Mouse (Mus musculus) spleen, postnatal 4 days (tissue): ENCODE measurements around the gene Hdac6.
A peak's percentile ranks its signal among the peaks of the same experiment; 100 is the strongest.

Experiments
- DNase-seq, 2 experiments: peaks; one replicate each; pipeline ENCODE4 v3.0.0; 2022; ENCODE audit warnings: low spot score in 2 of 2

Gene Hdac6

DNA sequence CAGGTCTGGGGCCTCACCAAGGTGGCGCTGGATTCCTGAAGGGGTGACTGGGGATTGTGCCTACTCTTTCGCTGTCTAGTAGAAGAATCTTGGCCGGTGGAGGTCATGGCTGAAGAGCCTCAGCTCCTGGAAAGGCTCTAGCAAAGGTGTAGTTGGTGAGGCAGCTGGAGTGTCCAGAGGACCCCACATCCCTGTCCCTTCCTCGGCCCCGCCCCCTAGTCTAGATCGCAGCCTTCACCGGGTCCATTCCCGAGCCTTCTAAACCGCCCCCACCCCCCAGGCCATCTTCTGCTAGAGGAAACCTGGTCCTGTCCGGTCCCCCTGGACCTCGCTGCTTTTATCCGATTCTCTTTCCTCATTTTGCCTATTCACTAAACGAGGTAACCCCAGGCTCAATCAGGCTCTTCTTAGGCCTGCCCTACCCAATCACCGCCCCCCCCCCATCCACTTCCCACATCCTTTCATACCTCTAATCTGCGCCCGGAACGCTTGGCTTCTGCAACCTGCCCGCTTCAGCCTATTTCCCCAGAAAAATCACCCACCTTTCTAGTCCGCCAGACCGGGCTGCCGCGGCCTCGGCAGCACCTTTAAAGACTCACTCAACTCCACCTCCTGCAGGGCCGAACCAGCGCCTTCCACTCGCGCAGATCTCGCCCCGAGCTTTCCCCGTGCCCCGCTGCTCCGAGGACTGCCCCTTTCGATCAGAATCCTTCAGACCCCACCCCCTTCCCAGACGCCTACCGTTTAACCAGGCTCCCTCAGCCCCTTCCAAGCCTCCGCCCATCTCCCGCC is at the start of gene Hdac6:
Hdac6 (minus strand) TSS at position 782 of the 792 bp plus-strand sequence.
- no peak for DNase-seq

DNA sequence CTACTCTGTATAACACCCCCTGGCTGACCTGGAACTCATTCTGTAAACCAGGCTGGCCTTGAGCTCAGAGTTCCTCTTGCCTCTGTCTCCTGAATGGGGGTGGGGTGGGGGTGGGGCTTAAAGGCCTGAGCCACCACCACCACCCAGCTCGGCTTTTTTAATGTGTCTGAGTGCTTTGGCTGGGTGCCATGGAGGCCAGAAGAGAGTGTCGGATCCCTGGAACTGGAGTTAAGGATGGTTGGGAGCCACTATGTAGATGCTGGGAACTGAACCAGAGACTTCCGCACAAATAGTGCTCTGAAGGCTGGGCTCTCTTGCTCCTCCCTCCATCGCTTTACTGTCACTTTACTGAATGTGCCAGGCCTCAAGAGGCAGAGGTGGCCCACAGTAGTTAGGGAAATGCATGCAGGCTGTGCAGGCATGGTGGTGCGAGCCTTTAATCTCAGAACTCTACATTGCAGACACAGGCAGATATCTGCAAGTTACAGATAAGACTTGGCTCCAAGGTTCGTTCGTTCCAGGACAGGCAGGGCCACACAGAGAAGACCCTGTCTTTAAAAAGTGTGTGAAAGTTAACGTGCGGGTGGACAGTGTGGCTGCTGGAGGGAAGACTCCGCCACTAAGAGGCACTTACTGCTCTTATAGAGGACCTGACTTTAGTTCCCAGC is 45.5 kb upstream of the Hdac6 start:
- peak; percentile 42 to 73 for DNase-seq

DNA sequence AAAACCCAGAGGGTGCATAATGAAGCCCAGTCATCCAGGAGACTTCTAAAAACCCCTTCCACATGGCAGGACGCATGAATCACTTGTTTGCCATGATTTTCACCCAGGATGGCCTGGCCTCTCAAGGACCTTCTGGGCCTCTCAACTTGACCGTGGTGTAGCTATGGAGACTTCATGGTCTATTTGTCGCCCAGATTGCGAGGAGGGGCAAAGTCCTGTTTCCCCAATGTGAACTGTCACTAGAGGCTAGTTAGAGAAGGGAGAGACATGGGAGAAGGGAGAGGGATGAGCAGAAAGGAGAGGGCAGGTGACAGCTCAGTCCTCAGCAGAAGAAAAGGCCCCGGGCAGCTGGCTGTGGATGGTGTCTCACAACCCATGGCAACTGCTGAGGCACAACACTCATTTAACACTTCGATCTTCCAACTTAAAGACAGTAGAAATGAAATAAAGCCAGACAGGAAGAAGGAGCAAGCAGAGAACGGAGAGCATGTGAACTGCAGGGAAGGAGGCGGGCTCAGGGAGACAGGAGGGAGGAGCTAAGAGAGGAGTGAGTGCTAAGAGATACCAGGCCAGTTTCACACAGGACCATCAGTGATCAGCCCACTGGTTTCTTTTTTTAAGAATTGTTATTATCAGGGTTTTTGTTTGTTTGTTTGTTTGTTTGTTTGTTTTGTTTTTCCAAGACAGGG is 44.8 kb upstream of the Hdac6 start:
- peak in 1 of 2 experiments; percentile 39 for DNase-seq

DNA sequence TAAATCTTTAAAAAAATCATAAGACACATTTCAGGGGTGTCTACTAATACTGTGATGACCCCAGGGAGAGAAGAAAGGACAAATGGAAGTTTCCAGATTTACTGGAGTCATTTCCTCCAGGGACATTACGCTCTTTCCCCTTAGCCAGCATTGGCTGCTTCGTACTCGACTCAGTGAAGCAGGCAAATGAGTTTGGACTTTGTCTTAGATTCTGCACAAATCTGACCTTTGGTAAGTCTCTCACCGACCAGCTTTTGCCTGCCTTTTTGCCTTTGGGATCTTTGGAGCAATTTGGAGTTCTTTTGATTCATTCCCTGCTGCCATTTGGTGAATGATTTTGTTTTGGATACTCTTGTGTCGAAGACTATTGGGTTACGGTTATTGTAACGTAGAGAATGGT is 33.7 kb upstream of the Hdac6 start:
- no peak for DNase-seq

DNA sequence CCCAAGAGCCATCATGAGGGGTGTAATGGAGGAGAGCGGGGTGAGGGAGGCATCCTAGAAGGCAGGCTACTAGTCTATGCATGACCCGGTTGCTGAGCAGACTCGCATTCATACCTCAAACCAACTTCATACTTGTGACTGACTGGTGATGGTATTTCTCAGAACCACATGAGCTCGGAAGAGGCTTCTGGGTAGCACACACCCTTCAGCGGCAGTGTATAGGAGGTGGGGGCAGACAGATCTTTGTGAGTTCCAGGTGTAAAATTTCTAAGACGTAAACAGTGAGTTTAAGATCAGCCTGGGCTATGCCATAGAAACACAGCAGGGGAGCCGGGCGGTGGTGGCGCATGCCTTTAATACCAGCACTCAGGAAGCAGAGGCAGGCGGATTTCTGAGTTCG is 30.2 kb upstream of the Hdac6 start, which contains the start of gene Gata1:
Gata1 (minus strand) TSS at position 180 of the 400 bp plus-strand sequence.
- DNase-seq: no peak

DNA sequence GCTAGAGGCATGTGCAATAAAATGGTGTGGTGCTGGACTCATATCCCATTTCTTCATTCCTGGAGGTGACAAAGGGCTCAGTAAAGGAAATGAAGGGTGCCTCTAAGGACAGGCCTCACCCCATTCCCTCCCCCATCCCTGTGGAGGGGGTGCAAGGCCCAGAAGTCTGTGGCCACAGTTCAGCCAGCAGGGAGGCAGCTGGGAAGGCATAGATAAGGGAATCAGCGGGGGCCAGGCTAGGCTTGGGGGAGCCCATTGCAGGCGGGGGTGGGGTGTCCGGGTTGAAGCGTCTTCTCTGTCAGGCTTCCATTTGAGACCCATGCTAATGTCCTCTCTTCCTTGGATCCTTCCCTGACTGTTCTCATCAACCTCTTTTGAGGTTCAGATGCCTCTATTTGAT is 23.6 kb upstream of the Hdac6 start:
- peak; percentile 82 to 84 for DNase-seq

DNA sequence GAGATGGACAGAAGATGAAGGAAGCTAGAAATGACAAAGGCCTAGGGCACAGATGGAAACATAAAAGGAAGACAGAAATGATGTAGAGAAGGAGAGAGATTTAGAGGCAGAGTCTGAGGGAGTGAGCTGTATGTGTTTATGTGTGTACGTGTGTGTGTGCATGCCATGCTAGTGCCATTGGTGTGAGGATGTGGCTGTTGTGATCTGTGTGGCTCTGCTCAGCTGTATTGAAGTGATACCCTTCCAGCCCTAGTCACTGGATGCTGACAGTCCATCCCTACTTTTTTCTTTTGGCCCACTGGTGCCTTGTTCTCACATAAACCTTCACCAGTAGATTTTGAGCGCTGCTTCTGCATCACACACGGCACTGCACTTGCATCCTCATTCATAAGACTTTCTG is 21.2 kb upstream of the Hdac6 start:
- DNase-seq: no peak

DNA sequence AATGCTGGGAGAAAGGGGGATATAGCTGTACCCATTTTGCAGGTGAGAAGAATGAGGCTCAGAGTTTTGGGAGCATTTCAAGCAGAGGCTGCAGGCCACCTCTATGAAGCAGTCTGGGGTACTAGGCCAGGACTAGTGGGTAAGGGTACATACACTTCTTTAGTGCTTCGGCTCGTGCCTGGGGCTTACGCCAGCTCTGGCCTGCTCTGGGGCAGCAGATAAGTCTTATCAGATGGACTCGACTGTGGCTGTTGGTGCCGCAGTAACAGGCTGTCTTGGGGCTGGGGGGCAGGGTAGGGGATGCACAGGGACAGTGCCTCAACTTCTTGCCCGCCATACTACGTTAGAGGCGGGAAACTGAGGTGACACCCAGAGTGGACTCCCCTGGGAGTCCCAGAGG is 20.5 kb upstream of the Hdac6 start:
- peak; percentile 45 to 70 for DNase-seq

DNA sequence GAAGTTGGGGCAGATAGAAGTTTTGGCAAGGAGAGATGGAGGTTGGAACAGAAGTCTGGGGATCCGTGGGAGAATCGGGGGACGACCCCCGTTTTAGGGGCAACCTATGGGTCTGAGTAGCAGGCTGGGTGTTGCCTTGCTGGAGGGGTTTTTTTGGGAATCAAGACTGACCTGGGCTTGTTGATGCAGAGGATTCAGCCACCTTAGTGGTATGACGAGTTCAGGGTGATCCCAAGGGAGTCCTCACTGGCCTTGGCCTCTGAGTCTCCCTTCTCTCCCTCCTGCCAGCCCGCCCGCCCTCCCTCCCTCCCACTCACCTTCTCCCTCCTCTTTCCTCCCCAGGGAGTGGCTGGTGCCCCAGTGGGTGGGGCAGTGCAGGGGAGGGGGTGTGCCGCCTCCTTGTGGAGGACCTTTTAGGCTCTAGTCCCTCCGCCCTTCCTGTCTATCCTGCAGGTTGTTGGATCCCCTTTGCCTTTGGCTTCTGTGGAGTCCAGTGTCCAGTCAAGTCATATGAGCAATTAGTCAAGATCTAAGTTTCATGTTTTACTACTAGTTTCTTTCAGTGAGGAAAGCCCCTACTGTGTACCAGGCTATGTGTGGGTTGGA is 20.0 kb upstream of the Hdac6 start:
- DNase-seq: peak; percentile 74 to 76

DNA sequence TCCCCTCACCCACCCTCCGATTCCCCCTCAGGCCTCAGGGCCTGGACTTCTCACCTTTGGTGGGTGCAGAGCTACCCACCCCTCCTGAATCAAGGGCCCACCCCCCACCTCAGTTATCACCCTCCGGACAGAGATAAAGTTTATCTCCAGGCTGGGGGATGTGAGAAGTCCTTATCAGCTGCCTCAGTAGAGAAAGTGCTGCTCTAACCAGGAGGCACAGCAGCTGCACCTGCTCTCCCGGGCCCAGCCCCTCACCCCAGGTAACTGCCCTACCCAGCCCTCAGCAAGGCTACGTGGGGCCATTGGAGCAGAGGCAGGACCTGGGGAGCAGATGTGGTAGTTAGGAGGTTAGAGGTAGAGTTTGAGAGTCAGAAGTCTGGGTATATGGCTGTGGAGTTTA is 18.5 kb upstream of the Hdac6 start:
- DNase-seq: no peak

DNA sequence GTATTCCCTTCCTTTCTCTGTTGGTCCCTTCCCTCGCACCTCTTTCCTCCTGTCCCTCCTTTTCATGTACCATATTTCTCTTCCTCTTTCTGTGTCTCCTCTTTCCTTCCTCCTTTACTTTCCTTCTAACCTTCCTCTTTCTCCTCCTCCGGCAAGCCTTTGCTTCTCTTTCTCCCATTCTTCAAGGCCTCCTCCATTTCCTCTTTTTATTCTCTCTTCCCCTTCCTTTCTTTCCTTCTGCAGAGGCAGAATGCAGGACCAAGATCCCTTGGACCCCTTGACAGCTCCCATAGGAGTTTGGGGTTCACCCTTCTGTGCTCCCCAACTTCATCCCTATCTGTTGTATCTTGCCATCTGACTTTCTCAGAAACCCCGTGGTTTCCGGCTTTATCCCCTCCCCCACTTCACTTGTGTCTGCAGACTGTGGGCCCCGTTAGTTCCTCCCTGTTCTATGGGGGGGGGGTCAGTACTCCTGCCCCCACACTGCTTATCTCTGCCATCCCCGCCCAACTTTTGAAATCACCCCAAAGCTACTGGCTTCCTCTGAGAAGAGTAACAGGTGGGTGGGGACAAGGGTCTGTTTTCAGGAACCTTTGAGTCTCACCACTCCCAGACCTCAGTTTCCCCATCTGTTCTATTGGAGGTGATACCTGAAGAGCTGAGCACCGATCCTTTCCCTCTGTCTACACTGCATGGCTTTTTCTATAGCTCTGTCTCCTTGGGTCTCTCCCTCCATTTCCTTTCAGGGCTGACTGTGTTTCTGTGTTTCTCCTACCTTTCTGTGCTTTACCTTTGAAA is 16.3 kb upstream of the Hdac6 start:
- no peak for DNase-seq

DNA sequence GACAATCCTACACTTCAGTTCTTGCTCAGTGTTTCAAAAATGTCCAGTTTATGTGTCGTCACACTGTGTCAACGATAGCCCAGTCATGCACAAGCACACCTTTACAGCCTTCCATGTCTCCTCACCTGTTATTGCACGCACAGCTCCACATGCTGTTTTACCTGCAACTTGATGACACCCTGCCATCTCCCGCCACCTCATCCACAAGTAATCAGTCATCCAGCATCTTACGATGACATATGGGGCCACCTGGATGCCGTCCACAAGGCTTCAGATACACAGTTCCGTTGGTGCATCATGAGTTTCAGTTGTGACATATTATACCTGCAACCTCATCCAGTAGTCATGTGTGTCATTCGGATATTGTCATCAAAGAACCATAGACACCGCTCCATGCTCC is 11.2 kb upstream of the Hdac6 start:
- no peak for DNase-seq

DNA sequence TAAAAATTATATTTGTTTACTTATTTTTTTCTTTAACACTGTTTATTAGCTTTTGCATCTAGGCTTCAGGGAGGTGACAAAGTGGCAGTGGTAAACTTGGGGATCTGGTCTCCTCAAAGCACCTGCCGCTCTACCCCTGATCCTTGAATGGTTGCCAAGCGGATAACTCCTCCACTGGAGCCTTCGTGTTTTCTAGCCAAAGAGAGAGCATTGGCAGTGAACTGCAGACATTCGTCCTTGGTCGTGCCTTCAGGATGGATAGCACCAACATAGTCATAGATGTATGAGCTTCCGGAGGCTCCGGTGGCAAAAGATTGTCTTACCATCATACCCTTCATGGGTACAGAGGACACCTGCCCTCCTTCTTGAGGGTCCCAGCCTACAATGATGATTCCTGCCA is 2.4 kb upstream of the Hdac6 start:
- DNase-seq: no peak

DNA sequence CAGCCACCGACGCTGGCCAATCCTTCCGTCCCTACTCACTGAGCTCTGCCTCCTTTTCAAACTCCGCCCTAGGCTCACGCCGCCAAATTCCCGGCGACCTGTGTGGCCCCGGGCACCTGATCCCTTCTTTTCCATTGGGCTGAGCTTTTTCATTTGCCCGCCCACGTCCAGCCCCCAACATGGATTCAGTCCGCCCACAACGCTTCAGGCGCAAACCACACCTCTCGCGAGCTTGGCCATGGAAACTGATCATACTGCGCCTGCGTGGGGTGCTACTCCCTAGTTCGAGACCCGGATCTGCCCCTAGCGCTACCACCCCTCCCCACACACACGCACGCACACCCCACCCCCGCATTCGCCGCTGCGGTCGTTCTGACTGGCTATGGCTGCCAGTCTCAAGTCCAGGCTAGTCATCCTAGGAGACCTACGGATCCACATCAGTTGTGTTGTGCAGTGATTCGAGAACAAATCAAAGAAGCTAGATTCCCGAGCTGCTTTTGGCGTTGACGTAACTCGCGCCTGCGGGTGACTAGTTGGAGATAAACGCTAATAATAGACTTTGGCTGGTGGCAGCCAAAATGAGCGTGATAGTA is 307 bp upstream of the Hdac6 start:
- DNase-seq: peak; percentile 86 to 88

DNA sequence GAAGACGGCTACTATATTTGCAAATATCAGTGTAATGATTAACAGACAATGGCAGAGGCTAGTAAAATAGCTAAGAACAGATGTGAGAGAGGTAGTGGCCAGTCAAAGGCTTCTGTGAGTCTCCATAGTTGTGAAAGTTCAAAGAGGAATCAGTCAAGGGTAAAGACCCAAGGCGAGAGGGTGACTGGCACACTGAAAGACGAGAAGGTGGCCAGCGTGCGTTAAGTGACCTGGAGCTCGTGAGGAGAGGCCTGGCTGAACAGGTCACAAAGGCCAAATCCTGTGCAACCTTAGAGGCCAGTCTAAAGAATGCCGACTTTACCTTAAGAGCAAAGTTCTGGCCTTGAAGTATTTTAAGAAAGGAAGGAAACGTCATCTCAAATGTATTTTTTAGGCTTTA is 2.1 kb downstream of the Hdac6 start:
- no peak for DNase-seq

DNA sequence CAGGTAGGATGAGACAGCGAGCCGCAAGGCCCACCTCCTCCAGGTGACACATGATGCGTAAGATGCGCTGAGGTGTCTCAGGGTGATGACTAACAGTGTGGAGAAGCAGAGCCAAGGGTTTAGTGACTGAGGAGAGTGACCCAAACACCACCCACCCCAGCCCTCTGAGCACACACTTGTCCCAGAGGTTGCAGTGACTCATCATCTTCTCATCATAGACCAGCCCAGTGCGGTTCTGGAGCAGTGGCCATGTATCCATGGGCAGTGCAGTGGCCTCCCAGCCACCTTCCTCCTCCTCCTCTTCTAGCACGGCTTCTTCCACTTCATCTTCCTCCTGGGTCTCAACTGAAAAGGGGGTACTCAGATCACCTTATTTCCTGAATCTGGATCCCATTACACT is 10.0 kb downstream of the Hdac6 start:
- no peak for DNase-seq

DNA sequence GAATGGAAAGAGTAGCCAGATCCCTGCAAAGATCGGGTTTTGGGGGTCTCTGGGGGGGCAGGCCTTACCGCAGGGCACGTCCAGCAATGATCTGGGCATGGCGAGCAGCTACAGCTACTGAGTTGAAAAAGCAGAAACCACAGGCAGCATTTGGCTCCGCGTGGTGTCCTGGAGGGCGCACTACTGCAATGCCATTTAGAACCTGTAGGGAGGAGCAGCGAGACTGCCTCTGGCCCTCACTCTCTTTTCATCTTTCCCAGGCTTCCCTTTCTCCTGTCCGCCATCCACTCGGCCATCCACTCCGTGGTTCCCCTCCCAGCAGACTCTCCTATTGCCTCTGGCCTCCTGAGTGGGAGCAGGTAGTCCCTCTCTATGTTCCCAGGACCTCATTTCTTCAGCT is 10.8 kb downstream of the Hdac6 start:
- DNase-seq: no peak

DNA sequence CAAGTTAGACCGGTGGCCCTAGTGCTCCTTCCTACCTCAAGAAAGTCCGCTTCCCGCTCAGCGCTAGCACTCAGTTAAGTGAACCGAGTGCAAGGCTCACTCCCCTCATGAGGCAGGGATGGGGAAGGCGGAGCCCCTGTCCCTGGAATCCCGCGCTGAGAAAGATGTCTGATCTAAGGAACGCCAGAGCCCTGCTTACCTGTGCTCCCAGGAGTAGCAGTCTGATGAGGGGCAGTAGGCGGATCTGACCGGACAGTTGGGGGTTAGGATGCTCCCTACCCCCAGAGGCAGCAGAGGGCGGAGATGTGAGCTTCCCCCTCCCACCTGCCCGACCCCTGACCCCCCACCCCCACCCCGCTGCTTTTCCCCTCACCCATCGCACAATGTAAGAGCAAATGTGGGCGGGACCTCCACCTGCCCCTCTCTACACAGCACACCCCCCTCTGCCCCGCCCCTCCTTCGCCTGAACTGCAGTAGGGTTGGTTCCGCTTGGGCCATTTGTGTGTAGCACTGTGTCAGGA is 19.4 kb downstream of the Hdac6 start, which contains the start of gene Eras:
Eras (minus strand) TSS at position 338 of the 521 bp plus-strand sequence.
- DNase-seq: no peak

DNA sequence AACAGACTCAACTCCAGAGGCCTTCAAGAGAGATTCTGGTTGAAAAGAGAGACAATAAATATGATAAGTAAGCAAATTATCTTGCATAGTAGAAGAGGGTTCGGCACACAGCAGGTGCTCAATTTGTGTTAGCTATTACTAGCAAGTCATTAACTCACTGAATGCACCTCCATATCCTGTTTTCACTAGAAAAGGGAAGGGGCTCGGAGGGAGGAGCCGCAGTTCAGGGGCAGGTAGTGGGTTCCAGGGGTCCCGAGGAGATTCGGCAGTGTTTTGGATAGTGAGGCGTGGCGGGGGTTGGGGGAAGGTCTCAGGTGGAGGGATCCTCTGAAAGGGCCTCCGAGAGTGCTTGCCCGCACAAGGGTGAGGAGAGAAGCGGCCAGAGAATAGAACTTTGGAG is 20.6 kb downstream of the Hdac6 start:
- DNase-seq: no peak

DNA sequence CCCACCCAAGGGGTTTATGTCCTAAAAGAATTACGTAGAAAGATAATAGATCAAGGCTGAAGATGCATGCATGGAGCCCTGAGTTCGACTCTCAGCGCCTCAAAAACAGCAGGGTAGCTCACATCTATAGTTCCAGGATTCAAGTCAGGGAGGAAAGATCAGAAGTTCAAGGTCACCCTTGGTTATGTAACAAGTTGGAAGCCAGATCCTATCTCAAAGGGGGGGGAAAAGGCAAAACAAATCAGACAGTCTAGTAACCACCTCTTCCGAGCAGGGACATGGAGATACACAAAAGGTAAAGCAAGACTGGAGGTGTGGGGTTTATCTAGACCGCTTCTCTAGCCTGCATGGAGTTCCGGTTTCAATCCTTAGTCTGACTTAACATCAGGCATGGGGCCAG is 21.4 kb downstream of the Hdac6 start:
- DNase-seq: no peak

DNA sequence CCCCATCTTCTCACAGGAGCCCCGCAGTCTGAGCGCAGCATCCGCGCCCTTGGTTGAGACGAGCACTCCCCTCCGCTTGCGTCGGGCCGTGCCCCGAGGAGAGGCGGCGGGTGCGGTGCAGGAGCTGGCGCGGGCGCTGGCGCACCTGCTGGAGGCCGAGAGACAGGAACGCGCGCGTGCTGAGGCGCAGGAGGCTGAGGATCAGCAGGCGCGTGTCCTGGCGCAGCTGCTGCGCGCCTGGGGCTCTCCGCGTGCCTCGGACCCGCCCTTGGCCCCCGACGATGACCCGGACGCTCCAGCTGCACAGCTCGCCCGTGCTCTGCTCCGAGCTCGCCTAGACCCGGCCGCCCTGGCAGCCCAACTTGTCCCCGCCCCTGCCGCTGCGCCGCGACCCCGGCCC is 25.7 kb downstream of the Hdac6 start:
- DNase-seq: no peak
